Mouse (Mus musculus) forebrain, embryonic 13.5 days (tissue): ENCODE data around the gene Klf9. TPM values are rescaled to one million over a fixed set of nuclear protein-coding genes. Genes with fewer than 3 reads are reported as not detected.
A peak's percentile ranks its signal among the peaks of the same experiment; 100 is the strongest.

ENCODE experiments used
- ATAC-seq: fragments of 200-750 bp; cut with Nextera tagmentation; 2 replicates; pipeline ENCODE4 v1.8.0; 2017
- H3K27ac ChIP-seq: fragments of 300-500 bp; sonication (generic); 2 replicates; pipeline ENCODE4 v1.5.1; 2015; ENCODE audit warnings: inconsistent platforms, mild to moderate bottlenecking, moderate library complexity
- H3K27me3 ChIP-seq: fragments of 300-500 bp; sonication (generic); 2 replicates; pipeline ENCODE4 v1.6.1; 2015; ENCODE audit warnings: mild to moderate bottlenecking, inconsistent platforms
- H3K36me3 ChIP-seq: fragments of 300-500 bp; sonication (generic); 2 replicates; pipeline ENCODE4 v1.6.1; 2015; ENCODE audit warnings: mild to moderate bottlenecking, inconsistent platforms; ENCODE audit not compliant: poor library complexity, severe bottlenecking
- H3K4me1 ChIP-seq: fragments of 300-500 bp; sonication (generic); 2 replicates; pipeline ENCODE4 v1.6.1; 2015; ENCODE audit warnings: inconsistent platforms
- H3K4me2 ChIP-seq: fragments of 300-500 bp; sonication (generic); 2 replicates; pipeline ENCODE4 v1.6.1; 2015; ENCODE audit warnings: inconsistent platforms, mild to moderate bottlenecking, moderate library complexity
- H3K4me3 ChIP-seq: fragments of 300-500 bp; sonication (generic); 2 replicates; pipeline ENCODE4 v1.5.1; 2015; ENCODE audit warnings: mild to moderate bottlenecking, inconsistent platforms
- H3K9ac ChIP-seq: fragments of 300-500 bp; sonication (generic); 2 replicates; pipeline ENCODE4 v1.6.1; 2015; ENCODE audit warnings: mild to moderate bottlenecking, inconsistent platforms
- H3K9me3 ChIP-seq: fragments of 300-500 bp; sonication (generic); replicated peaks from 2 replicates; pipeline ENCODE4 v1.6.1; 2016; ENCODE audit warnings: inconsistent platforms
- WGBS: fragments of 180-500 bp; shearing (Covaris S2); methylation state at CpG from one replicate; pipeline ENCODE4 v1.1.7; 2015; 5-methylcytosine and 5-hydroxymethylcytosine counted together
- polyA plus RNA-seq: library from polyadenylated mRNA; unstranded; fragments of >200 nt; fragmentation: Nextera tagmentation; extraction: Ambion mirVana; gene quantifications from 2 replicates; pipeline ENCODE4 v1.2.1, GENCODE M21; 2015

Gene Klf9
- polyA plus RNA-seq, 1 experiment from 2014 or later: 0.97 TPM

GRCm38 (mm10) chr19:23132720-23133426, 8.2 kb upstream of the Klf9 start:
- H3K36me3 ChIP-seq: no peaks in the 10 kb centered on the region
- peaks cover 38% of the 10 kb centered on the region for H3K4me1 ChIP-seq
- H3K4me2 ChIP-seq: no peak overlapping the region
- H3K4me3 ChIP-seq: no peak overlapping the region
- H3K27me3 ChIP-seq: peaks cover 57% of the 10 kb centered on the region
- H3K9me3 ChIP-seq: no peaks in the 10 kb centered on the region
- no peak overlapping the region for H3K9ac ChIP-seq
- 32% methylated on average over 7 of the region's 7 CpGs for WGBS
- no peak overlapping the region for H3K27ac ChIP-seq
- ATAC-seq: no peak

DNA sequence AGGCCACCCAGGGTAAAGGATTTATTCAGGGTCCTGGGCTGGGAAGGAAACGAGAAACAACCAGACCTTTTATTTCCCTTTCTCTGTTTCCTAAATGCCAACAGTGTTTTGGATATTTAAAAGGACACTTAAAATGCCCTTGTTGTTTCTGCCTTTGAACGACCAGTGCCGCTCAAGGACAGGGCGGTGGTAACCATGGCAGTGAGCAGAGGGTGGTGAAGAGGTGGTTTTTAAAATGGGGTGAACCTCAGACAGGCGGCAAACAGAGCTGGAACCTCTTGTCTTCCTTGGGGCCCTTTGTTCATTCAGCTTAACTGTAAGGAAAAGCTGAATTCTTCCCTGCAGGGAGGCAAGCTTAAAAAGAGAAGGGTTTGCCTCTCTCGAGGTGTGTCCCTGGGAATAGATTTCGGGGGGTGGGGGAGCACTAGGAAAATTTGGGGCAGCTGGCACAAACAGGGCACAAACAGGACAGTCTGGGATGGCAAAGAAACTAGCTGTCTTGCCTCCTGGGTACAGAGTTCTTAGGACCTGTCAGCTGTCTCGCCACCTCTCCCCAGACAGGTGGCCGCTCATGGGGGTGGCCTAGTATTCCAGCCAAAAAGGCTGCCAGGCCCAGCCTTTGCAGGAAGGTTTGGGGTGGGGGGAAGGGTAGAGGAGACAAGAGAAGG, 7.5 kb upstream of the Klf9 start:
- peak overlapping the region; percentile 42; the same call in 1 of the 2 replicates for H3K4me3 ChIP-seq
- ATAC-seq: 0 out of 2 replicates have a peak, but pooled peaks have one; percentile 1
- 10% methylated on average over 9 of the region's 9 CpGs for WGBS

DNA sequence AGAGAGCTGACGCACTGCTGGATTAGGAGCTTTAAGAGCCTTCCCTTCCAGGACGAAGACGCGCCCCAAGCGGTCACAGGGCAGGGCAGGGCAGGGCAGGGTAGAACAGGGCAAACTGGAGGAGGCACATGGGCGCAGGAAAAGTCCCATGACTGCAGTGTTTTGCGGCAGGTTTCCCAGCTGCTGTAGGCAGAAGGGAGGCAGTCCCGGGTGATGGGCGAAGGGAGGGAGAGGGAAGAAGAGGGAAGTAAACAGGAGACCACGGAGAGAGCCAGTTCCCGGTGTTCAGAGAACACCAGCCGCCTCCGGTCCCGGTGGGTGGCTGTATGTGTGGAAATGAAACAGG, 7.0 kb upstream of the Klf9 start:
- H3K27me3 ChIP-seq: peaks cover 62% of the 10 kb centered on the region
- ATAC-seq: peak; percentile 7; the same call in 1 of the 2 replicates

More for the DNA sequence above, 7.5 kb upstream of the Klf9 start:
- peak overlapping the region; percentile 30; the same call in 1 of the 2 replicates for H3K9ac ChIP-seq
- no peaks in the 10 kb centered on the region for H3K9me3 ChIP-seq
- H3K36me3 ChIP-seq: no peaks in the 10 kb centered on the region
- peaks cover 38% of the 10 kb centered on the region for H3K4me1 ChIP-seq
- H3K27ac ChIP-seq: no peak overlapping the region
- H3K27me3 ChIP-seq: peaks cover 62% of the 10 kb centered on the region
- peak overlapping the region; percentile 87 for H3K4me2 ChIP-seq

DNA sequence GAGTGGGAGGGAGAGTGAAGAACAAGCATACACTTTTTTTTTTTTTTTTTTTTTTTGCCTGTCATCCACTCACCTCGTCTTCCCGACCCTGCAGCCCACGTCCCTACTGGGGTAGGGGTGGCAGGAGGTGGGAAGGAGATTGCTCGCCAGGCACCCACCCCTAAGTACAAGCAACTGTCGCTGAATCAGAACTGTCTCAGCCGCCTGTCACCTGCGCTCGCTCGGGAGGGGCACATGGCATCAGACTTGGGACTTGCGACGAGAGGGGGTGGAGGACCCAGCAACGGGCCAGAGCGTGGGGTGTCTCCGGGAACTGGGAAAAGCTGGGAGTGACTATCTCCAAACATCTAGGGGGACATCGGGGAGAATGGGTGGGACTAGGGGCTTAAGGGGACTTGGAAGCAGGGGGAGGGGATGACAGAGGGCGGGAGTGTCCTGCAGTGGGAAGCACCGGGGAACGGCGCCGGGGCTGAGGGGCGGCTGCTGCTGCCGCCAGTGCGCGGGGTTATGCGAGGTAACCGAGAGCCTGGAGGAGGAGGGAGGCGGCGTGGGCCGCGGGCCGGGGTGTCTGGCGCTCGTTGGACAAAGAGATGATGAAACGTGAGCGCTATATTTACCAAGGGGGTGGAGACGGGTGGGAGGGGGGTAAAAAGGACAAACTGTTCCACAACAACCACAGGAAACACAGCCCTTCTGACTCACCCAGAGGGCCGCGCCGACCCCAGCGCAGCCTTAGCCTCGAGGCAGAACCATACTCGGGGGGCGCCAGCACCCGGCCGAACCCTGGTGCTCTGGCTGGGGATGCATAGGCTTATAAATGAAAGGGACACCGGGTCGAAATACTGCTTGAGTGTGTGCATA, 6.4 kb upstream of the Klf9 start:
- Histone ChIP-seq H3K36me3 (no peaks in the 10 kb centered on the region), H3K9ac (peak overlapping the region; percentile 59), H3K9me3 (no peaks in the 10 kb centered on the region), H3K4me2 (peak overlapping the region; percentile 87), H3K27ac (no peak overlapping the region), H3K27me3 (peaks cover 62% of the 10 kb centered on the region), H3K4me1 (peaks cover 38% of the 10 kb centered on the region), H3K4me3 (peak overlapping the region; percentile 42)
- 2% methylated on average over 45 of the region's 47 CpGs for WGBS
- ATAC-seq: peak; percentile 28

More for the DNA sequence above, 7.0 kb upstream of the Klf9 start:
- no peaks in the 10 kb centered on the region for H3K36me3 ChIP-seq
- peak overlapping the region; percentile 87 for H3K4me2 ChIP-seq
- H3K4me1 ChIP-seq: peaks cover 38% of the 10 kb centered on the region
- H3K4me3 ChIP-seq: peak overlapping the region; percentile 42
- WGBS: 0% methylated on average over 14 of the region's 14 CpGs
- H3K9me3 ChIP-seq: no peaks in the 10 kb centered on the region
- H3K9ac ChIP-seq: peak overlapping the region; percentile 30; the same call in 1 of the 2 replicates
- H3K27ac ChIP-seq: no peak overlapping the region

DNA sequence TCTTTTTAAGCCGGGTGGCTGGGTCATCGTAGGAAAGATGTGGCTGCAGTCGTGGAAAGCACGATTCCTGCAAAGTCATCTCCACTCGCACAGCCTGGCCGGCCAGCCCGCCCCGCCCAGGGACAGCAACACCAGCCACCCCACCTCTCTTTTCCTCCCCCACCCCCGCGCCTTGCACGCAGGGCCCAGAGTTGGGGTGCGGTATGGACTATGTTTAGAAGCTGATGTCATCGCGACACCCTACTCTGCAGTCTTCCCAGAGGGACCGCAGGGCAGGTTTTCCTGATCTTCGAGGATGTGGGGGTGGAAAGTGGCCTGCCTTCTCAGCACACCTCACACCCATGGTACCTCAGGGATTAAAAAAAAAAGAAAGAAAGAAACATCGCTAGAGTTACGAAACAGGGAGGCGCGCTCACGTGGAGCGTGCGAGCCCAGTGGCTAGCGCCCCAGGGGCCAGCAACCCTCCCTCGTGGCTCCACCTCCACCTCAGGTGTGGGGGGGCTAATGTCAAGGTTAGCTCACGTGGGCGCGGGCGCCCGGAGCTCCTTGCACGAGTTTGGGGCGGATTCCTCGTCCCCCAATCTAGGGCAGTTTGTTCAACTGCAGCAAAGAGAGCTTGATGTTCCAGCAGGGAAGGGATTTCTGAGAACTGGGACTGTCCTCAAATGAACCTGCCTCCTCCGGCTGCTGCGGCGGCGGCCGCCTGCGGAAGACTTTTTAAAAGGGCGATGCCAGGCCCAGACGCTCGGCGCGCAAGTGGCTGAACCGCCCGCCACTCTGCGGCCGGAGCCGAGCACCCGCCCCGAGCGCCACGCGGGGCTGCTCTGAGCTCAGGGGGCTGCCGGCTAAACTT, 5.5 kb upstream of the Klf9 start:
- Histone ChIP-seq H3K4me1 (peaks cover 38% of the 10 kb centered on the region), H3K9ac (peak overlapping the region; percentile 59), H3K4me2 (peak overlapping the region; percentile 87), H3K4me3 (peak overlapping the region; percentile 42), H3K36me3 (no peaks in the 10 kb centered on the region), H3K27ac (no peak overlapping the region), H3K9me3 (no peaks in the 10 kb centered on the region), H3K27me3 (peaks cover 65% of the 10 kb centered on the region)
- peak; percentile 48 for ATAC-seq
- WGBS: under 1% methylated on average over 55 of the region's 55 CpGs

- Histone ChIP-seq H3K27me3 (peaks cover 65% of the 10 kb centered on the region), H3K4me3 (peak overlapping the region; percentile 42), H3K9ac (peak overlapping the region; percentile 59), H3K4me2 (peak overlapping the region; percentile 87), H3K27ac (no peak overlapping the region), H3K36me3 (no peaks in the 10 kb centered on the region), H3K9me3 (no peaks in the 10 kb centered on the region), H3K4me1 (peaks cover 39% of the 10 kb centered on the region)
- under 1% methylated on average over 27 of the region's 27 CpGs for WGBS
- no peak for ATAC-seq
Observed at GRCm38 (mm10) chr19:23136202-23136850, 4.7 kb upstream of the Klf9 start.

- Histone ChIP-seq H3K27ac (no peak overlapping the region), H3K4me1 (peaks cover 48% of the 10 kb centered on the region), H3K36me3 (no peaks in the 10 kb centered on the region), H3K4me3 (no peak overlapping the region), H3K27me3 (peaks cover 62% of the 10 kb centered on the region), H3K9me3 (no peaks in the 10 kb centered on the region), H3K9ac (no peak overlapping the region), H3K4me2 (no peak overlapping the region)
- 52% methylated on average over 2 of the region's 2 CpGs for WGBS
- no peak for ATAC-seq
Observed at GRCm38 (mm10) chr19:23137295-23137694, 3.7 kb upstream of the Klf9 start.

DNA sequence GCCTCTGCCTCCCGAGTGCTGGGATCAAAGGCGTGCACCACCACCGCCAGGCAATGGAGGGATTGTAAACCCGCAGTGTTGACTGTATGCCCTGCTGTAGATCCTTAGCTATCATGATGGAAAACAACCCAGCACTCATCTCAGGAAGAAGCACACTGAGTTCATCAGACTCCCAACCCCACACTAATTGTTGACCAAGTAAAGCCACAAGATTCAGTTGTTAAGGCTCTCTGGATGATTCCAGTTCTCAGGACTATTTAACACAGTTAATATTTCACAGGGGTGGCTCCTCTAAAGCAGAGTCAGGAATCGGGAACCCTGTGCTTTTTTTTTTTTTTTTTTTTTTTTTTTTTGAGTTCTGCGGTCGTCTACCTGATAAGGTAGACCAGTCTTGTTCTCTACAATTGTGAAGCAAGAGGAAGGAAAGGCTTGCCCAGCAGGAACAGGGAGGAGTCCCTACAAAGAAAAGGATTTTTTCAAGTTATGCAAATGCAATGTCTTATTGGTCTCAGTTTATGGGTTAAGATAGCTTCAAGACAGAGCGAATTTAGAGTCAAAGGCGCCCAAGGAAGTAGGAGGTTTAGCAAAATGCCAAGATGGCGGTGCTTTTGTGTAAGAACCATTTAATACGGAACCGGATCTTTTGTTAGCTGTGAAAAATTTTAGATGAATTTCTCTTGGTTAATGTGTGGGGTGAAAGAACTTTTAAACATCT, 1.1 kb upstream of the Klf9 start:
- ATAC-seq: no peak
- Histone ChIP-seq H3K9me3 (no peaks in the 10 kb centered on the region), H3K36me3 (no peaks in the 10 kb centered on the region), H3K4me2 (peak overlapping the region; percentile 95), H3K4me1 (peaks cover 37% of the 10 kb centered on the region), H3K4me3 (peak overlapping the region; percentile 53), H3K9ac (no peak overlapping the region), H3K27me3 (peaks cover 58% of the 10 kb centered on the region), H3K27ac (no peak overlapping the region)
- 46% methylated on average over 12 of the region's 12 CpGs for WGBS

GRCm38 (mm10) chr19:23141391-23142281, 610 bp downstream of the Klf9 start:
- WGBS: under 1% methylated on average over 79 of the region's 94 CpGs
- Histone ChIP-seq H3K9me3 (no peaks in the 10 kb centered on the region), H3K4me3 (peak overlapping the region; percentile 53), H3K9ac (peak overlapping the region; percentile 65), H3K27me3 (peaks cover 46% of the 10 kb centered on the region), H3K36me3 (no peaks in the 10 kb centered on the region), H3K4me2 (peak overlapping the region; percentile 95), H3K4me1 (peaks cover 26% of the 10 kb centered on the region), H3K27ac (no peak overlapping the region)
- ATAC-seq: peak; percentile 20
